Mouse (Mus musculus) MEL (cell line): ENCODE data around the gene Slc43a1. TPM values are rescaled to one million over a fixed set of nuclear protein-coding genes. Genes with fewer than 3 reads are reported as not detected.
A peak's percentile ranks its signal among the peaks of the same experiment; 100 is the strongest.

ENCODE experiments used
- DNase-seq: peaks from one replicate; pipeline ENCODE4 v3.0.0; 2011; ENCODE audit warnings: low read depth, low spot score
- H3K27ac ChIP-seq: 2 replicates; pipeline ENCODE4 v1.5.1; 2012; ENCODE audit warnings: low read depth, mild to moderate bottlenecking, control low read depth, low read length, moderate library complexity; ENCODE audit not compliant: control insufficient read depth
- H3K27me3 ChIP-seq, 2 experiments: fragments of 150-350 bp in 1 of 2; sonication (generic) in 1 of 2; 2 replicates each; pipeline ENCODE4 v1.6.1; 2012; ENCODE audit warnings: low read length in 2 of 2, mild to moderate bottlenecking in 2 of 2, improper control_type of control experiment in 1 of 2, moderate library complexity in 1 of 2; ENCODE audit not compliant: insufficient read depth in 2 of 2, control insufficient read depth in 1 of 2
- H3K36me3 ChIP-seq, 2 experiments: 2 replicates each; pipeline ENCODE4 v1.6.1; 2012 to 2014; ENCODE audit warnings: low read length in 2 of 2, improper control_type of control experiment in 1 of 2, inconsistent platforms in 1 of 2, mild to moderate bottlenecking in 1 of 2; ENCODE audit not compliant: insufficient read depth in 2 of 2, control insufficient read depth in 1 of 2
- H3K4me1 ChIP-seq, 2 experiments: fragments of 150-350 bp in 1 of 2; sonication (generic) in 1 of 2; 2 replicates each; pipeline ENCODE4 v1.6.1; 2012; ENCODE audit warnings: low read length in 2 of 2, improper control_type of control experiment in 1 of 2, mild to moderate bottlenecking in 1 of 2; ENCODE audit not compliant: insufficient read depth in 2 of 2, control insufficient read depth in 1 of 2
- H3K4me3 ChIP-seq, 2 experiments: fragments of 150-350 bp in 1 of 2; sonication (generic) in 1 of 2; 2 replicates each; pipeline ENCODE4 v1.5.1; 2012; ENCODE audit warnings: low read depth in 2 of 2, low read length in 2 of 2, mild to moderate bottlenecking in 2 of 2, moderate library complexity in 2 of 2, control low read depth in 1 of 2, improper control_type of control experiment in 1 of 2; ENCODE audit not compliant: control insufficient read depth in 1 of 2, insufficient read depth in 1 of 2
- H3K79me2 ChIP-seq: 2 replicates; pipeline ENCODE4 v1.6.1; 2012; ENCODE audit warnings: mild to moderate bottlenecking, low read length, moderate library complexity; ENCODE audit not compliant: control insufficient read depth, poor library complexity, insufficient read depth
- H3K9ac ChIP-seq: 2 replicates; pipeline ENCODE4 v1.6.1; 2012; ENCODE audit warnings: low read depth, mild to moderate bottlenecking, control low read depth, low read length, moderate library complexity; ENCODE audit not compliant: control insufficient read depth, poor library complexity, severe bottlenecking
- H3K9me3 ChIP-seq: fragments of 150-350 bp; sonication (generic); replicated peaks from 2 replicates; pipeline ENCODE4 v1.6.1; 2012; ENCODE audit warnings: mild to moderate bottlenecking, low read length, improper control_type of control experiment, moderate library complexity; ENCODE audit not compliant: insufficient read depth
- BHLHE40 ChIP-seq: IDR thresholded peaks from 2 replicates; pipeline ENCODE4 v1.6.1; 2012; ENCODE audit warnings: low read depth, mild to moderate bottlenecking, inconsistent platforms, low read length, improper control_type of control experiment, borderline replicate concordance
- CHD1 ChIP-seq: IDR thresholded peaks from 2 replicates; pipeline ENCODE4 v1.6.1; 2012; ENCODE audit warnings: low read depth, mild to moderate bottlenecking, inconsistent platforms, low read length, improper control_type of control experiment
- CHD2 ChIP-seq: IDR thresholded peaks from 2 replicates; pipeline ENCODE4 v1.6.1; 2011; ENCODE audit warnings: low read length, improper control_type of control experiment
- CTCF ChIP-seq, 3 experiments: IDR thresholded peaks in 2 of 3; conservative IDR thresholded peaks in 1 of 3; 2 replicates each; pipeline ENCODE4 v1.5.1; 2011 to 2012; ENCODE audit warnings: low read length in 3 of 3, low read depth in 2 of 3, mild to moderate bottlenecking in 2 of 3, improper control_type of control experiment in 1 of 3, inconsistent platforms in 1 of 3, mixed read lengths in 1 of 3, moderate library complexity in 1 of 3; ENCODE audit not compliant: control insufficient read depth in 1 of 3, insufficient read depth in 1 of 3, poor library complexity in 1 of 3, severe bottlenecking in 1 of 3
- E2F4 ChIP-seq: IDR thresholded peaks from 2 replicates; pipeline ENCODE4 v1.6.1; 2011; ENCODE audit warnings: low read depth, low read length, improper control_type of control experiment, borderline replicate concordance
- EP300 ChIP-seq, 2 experiments: IDR thresholded peaks; 2 replicates each; pipeline ENCODE4 v1.6.1; 2011; ENCODE audit warnings: improper control_type of control experiment in 2 of 2, low read length in 2 of 2, low read depth in 1 of 2, mild to moderate bottlenecking in 1 of 2
- ETS1 ChIP-seq: IDR thresholded peaks from 2 replicates; pipeline ENCODE4 v1.6.1; 2012; ENCODE audit warnings: low read depth, mild to moderate bottlenecking, inconsistent platforms, low read length, improper control_type of control experiment, moderate library complexity
- GABPA ChIP-seq: IDR thresholded peaks from 2 replicates; pipeline ENCODE4 v1.6.1; 2012; ENCODE audit warnings: low read depth, mild to moderate bottlenecking, inconsistent platforms, low read length, improper control_type of control experiment, moderate library complexity
- GATA1 ChIP-seq: IDR thresholded peaks from 2 replicates; pipeline ENCODE4 v1.6.1; 2011; ENCODE audit warnings: low read depth, low read length, improper control_type of control experiment
- HCFC1 ChIP-seq: IDR thresholded peaks from 2 replicates; pipeline ENCODE4 v1.6.1; 2012; ENCODE audit warnings: low read depth, mild to moderate bottlenecking, inconsistent platforms, low read length, improper control_type of control experiment, moderate library complexity
- JUND ChIP-seq: IDR thresholded peaks from 2 replicates; pipeline ENCODE4 v1.6.1; 2011; ENCODE audit warnings: low read depth, mild to moderate bottlenecking, improper control_type of control experiment, low read length
- KAT2A ChIP-seq: conservative IDR thresholded peaks from 2 replicates; pipeline ENCODE4 v1.6.1; 2012; ENCODE audit warnings: low read depth, low read length, improper control_type of control experiment, inconsistent platforms
- MAFK ChIP-seq: IDR thresholded peaks from 2 replicates; pipeline ENCODE4 v1.6.1; 2011; ENCODE audit warnings: low read depth, mild to moderate bottlenecking, low read length, improper control_type of control experiment, borderline replicate concordance
- MAX ChIP-seq: IDR thresholded peaks from 2 replicates; pipeline ENCODE4 v1.6.1; 2011; ENCODE audit warnings: low read length, improper control_type of control experiment
- MAZ ChIP-seq: IDR thresholded peaks from 2 replicates; pipeline ENCODE4 v1.6.1; 2012; ENCODE audit warnings: low read depth, mild to moderate bottlenecking, inconsistent platforms, low read length, improper control_type of control experiment
- MEF2A ChIP-seq: IDR thresholded peaks from 2 replicates; pipeline ENCODE4 v1.6.1; 2014; ENCODE audit warnings: low read depth, mild to moderate bottlenecking, inconsistent platforms, low read length, improper control_type of control experiment; ENCODE audit not compliant: poor library complexity, insufficient replicate concordance, severe bottlenecking; ENCODE audit errors: extremely low read depth
- MXI1 ChIP-seq: IDR thresholded peaks from 2 replicates; pipeline ENCODE4 v1.6.1; 2011; ENCODE audit warnings: mild to moderate bottlenecking, low read depth, low read length, improper control_type of control experiment
- MYB ChIP-seq: IDR thresholded peaks from 2 replicates; pipeline ENCODE4 v1.6.1; 2011; ENCODE audit warnings: mild to moderate bottlenecking, low read depth, low read length, improper control_type of control experiment
- MYC ChIP-seq: IDR thresholded peaks from 2 replicates; pipeline ENCODE4 v1.6.1; 2011; ENCODE audit warnings: low read depth, mild to moderate bottlenecking, low read length, improper control_type of control experiment, moderate library complexity
- NELFE ChIP-seq: IDR thresholded peaks from 2 replicates; pipeline ENCODE4 v1.6.1; 2011; ENCODE audit warnings: low read depth, low read length, improper control_type of control experiment
- POLR2AphosphoS2 ChIP-seq: IDR thresholded peaks from 2 replicates; pipeline ENCODE4 v1.6.1; 2011; ENCODE audit warnings: low read length, improper control_type of control experiment
- POLR2AphosphoS5 ChIP-seq: IDR thresholded peaks from 2 replicates; pipeline ENCODE4 v1.6.1; 2012; ENCODE audit warnings: low read depth, borderline replicate concordance, mild to moderate bottlenecking, inconsistent platforms, low read length, moderate library complexity, mixed read lengths
- RAD21 ChIP-seq: IDR thresholded peaks from 2 replicates; pipeline ENCODE4 v1.6.1; 2011; ENCODE audit warnings: mild to moderate bottlenecking, low read depth, low read length, improper control_type of control experiment
- RCOR1 ChIP-seq: IDR thresholded peaks from 2 replicates; pipeline ENCODE4 v1.6.1; 2012; ENCODE audit warnings: low read depth, mild to moderate bottlenecking, inconsistent platforms, low read length, improper control_type of control experiment
- SIN3A ChIP-seq: IDR thresholded peaks from 2 replicates; pipeline ENCODE4 v1.6.1; 2012; ENCODE audit warnings: low read length, improper control_type of control experiment, inconsistent platforms
- SMC3 ChIP-seq: IDR thresholded peaks from 2 replicates; pipeline ENCODE4 v1.6.1; 2011; ENCODE audit warnings: low read depth, low read length, improper control_type of control experiment
- TAL1 ChIP-seq: IDR thresholded peaks from 2 replicates; pipeline ENCODE4 v1.6.1; 2012; ENCODE audit warnings: mild to moderate bottlenecking, inconsistent platforms, low read length, moderate library complexity, mixed read lengths
- TBP ChIP-seq: IDR thresholded peaks from 2 replicates; pipeline ENCODE4 v1.8.0; 2011; ENCODE audit warnings: low read depth, low read length, improper control_type of control experiment
- TCF12 ChIP-seq: IDR thresholded peaks from 2 replicates; pipeline ENCODE4 v1.6.1; 2014; ENCODE audit warnings: low read depth, mild to moderate bottlenecking, inconsistent platforms, low read length, improper control_type of control experiment, moderate library complexity
- UBTF ChIP-seq: IDR thresholded peaks from 2 replicates; pipeline ENCODE4 v1.6.1; 2012; ENCODE audit warnings: low read depth, mild to moderate bottlenecking, inconsistent platforms, low read length, improper control_type of control experiment, moderate library complexity, borderline replicate concordance; ENCODE audit not compliant: insufficient read depth
- USF1 ChIP-seq: IDR thresholded peaks from 2 replicates; pipeline ENCODE4 v1.6.1; 2014; ENCODE audit warnings: low read depth, mild to moderate bottlenecking, inconsistent platforms, low read length, improper control_type of control experiment, moderate library complexity
- USF2 ChIP-seq, 2 experiments: IDR thresholded peaks; 2 replicates each; pipeline ENCODE4 v1.6.1; 2011 to 2012; ENCODE audit warnings: improper control_type of control experiment in 2 of 2, low read length in 2 of 2, borderline replicate concordance in 1 of 2, inconsistent platforms in 1 of 2, low read depth in 1 of 2, mild to moderate bottlenecking in 1 of 2; ENCODE audit not compliant: insufficient read depth in 1 of 2
- ZC3H11A ChIP-seq: IDR thresholded peaks from 2 replicates; pipeline ENCODE4 v1.6.1; 2012; ENCODE audit warnings: low read depth, mild to moderate bottlenecking, inconsistent platforms, low read length, improper control_type of control experiment
- ZKSCAN1 ChIP-seq: IDR thresholded peaks from 2 replicates; pipeline ENCODE4 v1.6.1; 2012; ENCODE audit warnings: low read depth, mild to moderate bottlenecking, inconsistent platforms, low read length, improper control_type of control experiment, moderate library complexity
- ZMIZ1 ChIP-seq: IDR thresholded peaks from 2 replicates; pipeline ENCODE4 v1.6.1; 2012; ENCODE audit warnings: low read depth, mild to moderate bottlenecking, inconsistent platforms, low read length, improper control_type of control experiment, moderate library complexity
- ZNF384 ChIP-seq: IDR thresholded peaks from 2 replicates; pipeline ENCODE4 v1.6.1; 2012; ENCODE audit warnings: low read depth, mild to moderate bottlenecking, inconsistent platforms, low read length, improper control_type of control experiment
- polyA plus RNA-seq, 2 experiments: library from polyadenylated mRNA; stranded (reverse) in 1 of 2; unstranded in 1 of 2; fragments of >175 nt in 1 of 2; fragments of >200 nt in 1 of 2; gene quantifications; 2 replicates each; pipeline versions ENCODE4 v1.2.1 to v1.2.4; 2012; ENCODE audit warnings: low replicate concordance in 2 of 2, low read depth in 1 of 2; ENCODE audit not compliant: insufficient read length in 2 of 2, insufficient read depth in 1 of 2, missing spikeins in 1 of 2
- total RNA-seq: library from RNA; depleted of rRNA; stranded (reverse); fragments of 300-350 nt; gene quantifications from 2 replicates; pipeline ENCODE4 v1.2.3, GENCODE M21; 2012

The Slc43a1 gene
- total and polyA plus RNA-seq, 3 experiments = 69.8 to 131 (median 108) TPM

DNA sequence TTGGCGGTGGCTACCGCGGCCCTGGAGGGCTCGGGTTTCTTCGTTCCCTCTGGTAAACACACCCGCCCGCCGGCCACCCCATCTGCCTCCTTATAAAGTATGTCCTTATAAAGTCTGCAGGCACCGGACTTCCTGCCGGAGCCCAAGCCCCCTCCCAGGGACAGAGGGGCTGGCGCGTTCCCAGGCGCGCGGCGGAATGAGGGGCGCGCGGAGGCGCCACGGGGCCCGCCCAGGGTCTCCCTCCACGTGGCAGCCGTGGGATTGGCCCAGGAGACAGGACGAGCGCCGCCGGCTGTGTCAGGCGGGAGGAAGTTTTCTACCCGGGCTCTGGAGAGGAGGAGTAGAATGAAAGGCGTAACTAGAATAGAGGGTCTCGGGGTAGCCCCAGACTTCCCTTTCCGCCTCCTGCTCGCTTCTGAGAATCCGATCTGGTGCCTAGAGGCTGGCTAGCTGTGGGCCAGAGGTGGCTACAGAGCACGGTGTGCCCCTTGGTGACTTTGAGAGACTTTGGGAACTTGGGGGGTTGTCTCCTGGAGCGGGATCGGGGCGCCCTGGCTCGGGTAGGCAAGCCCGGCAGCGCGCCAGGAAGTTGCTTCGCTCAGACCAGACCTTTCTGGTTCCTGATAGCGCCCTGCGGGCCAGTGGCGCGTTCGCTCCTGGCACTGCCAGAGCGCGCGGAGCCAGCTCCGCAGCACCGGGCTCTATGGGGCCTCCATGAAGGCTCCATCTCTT is 1.5 kb downstream of the Slc43a1 start:
- no peaks in the 10 kb centered on the region for H3K27me3 ChIP-seq
- peak overlapping the region; percentile 91 for H3K27ac ChIP-seq
- H3K79me2 ChIP-seq = peaks cover 49% of the 10 kb centered on the region
- H3K9me3 ChIP-seq = no peaks in the 10 kb centered on the region
- peak; percentile 90 for DNase-seq
- H3K9ac ChIP-seq = peak overlapping the region; percentile 88
- H3K4me3 ChIP-seq = peak overlapping the region; percentile 78 to 96
- H3K4me1 ChIP-seq = peaks cover 23 to 27% of the 10 kb centered on the region in 2 experiments
- H3K36me3 ChIP-seq = peaks cover 6 to 32% of the 10 kb centered on the region in 2 experiments
- TF ChIP-seq TBP (peak; percentile 35; the same call in 1 of the 2 replicates), USF1 (peak; percentile 62), ZNF384 (no peak), POLR2AphosphoS5 (no peak), GABPA (no peak), USF2 (IDR thresholded peaks at IDR 0.05; ENCODE audit: borderline replicate concordance in 1 of 2, insufficient read depth in 1 of 2, low read depth in 1 of 2, low read length in 2 of 2) (no peak), TAL1 (no peak), POLR2AphosphoS2 (no peak), EP300 (IDR thresholded peaks at IDR 0.05; ENCODE audit: low read depth in 1 of 2, low read length in 2 of 2) (no peak; a peak in 2 of 4 replicates), MAZ (no peak), TCF12 (peak; percentile 33), UBTF (peak; percentile 93; the same call in 1 of the 2 replicates), MYB (no peak), RCOR1 (no peak), CTCF (IDR thresholded peaks at IDR 0.05 in 2 of 3, conservative IDR thresholded peaks at IDR 0.05 in 1 of 3; ENCODE audit: control insufficient read depth in 1 of 3, insufficient read depth in 1 of 3, low read depth in 2 of 3, low read length in 3 of 3, poor library complexity in 1 of 3, severe bottlenecking in 1 of 3) (peak in 1 of 3 experiments; percentile 24; a peak in 2 of 6 replicates), KAT2A (no peak), GATA1 (no peak), ETS1 (0 out of 2 replicates have a peak, but pooled peaks have one; percentile 2), E2F4 (no peak), MYC (peak; percentile 69; the same call in 1 of the 2 replicates), MAX (peak; percentile 88), MXI1 (peak; percentile 93), HCFC1 (no peak), CHD2 (no peak), RAD21 (no peak), CHD1 (no peak; the same call in 1 of the 2 replicates), SIN3A (peak; percentile 74; the same call in 1 of the 2 replicates), ZMIZ1 (peak; percentile 12; the same call in 1 of the 2 replicates), MEF2A (no peak), SMC3 (no peak), NELFE (peak; percentile 54), MAFK (no peak), ZKSCAN1 (no peak), BHLHE40 (no peak), ZC3H11A (no peak), JUND (no peak)
